Mouse (Mus musculus): Measurements from ENCODE around the gene Fam168b.

DNA sequence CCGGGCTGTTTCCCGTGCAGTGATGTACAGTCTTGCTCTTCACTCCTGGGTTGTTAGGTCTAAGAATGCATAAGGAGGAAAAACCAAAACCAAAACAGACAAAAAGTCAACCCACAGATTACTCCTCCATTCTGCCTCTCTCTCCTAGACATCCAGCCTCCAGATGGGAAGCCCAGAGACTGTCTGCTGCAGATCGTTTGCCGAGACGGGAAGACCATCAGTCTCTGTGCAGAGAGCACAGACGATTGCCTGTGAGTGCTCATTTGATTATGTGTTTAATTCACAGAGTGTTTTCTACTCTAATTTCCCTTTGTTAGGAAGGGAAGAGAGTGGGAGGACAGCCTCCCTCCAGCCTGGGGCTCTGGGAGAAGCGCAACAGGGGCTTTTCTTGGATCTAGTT, 20.5 kb upstream of the Fam168b start:
- TF ChIP-seq POLR2A (IDR thresholded peaks at IDR 0.05; ENCODE audit: borderline replicate concordance, control insufficient read depth, low read depth, low read length), result no peak
- no peak for TF ChIP-seq CTCF (IDR thresholded peaks at IDR 0.05; ENCODE audit: control insufficient read depth, insufficient read depth, low read length)
